Mouse (Mus musculus): ENCODE measurements at regions not wholly inside any gene's neighbourhood (a gene's known extent, or its start where the extent isn't known, plus 50 kb on each side); places are given as distances from the start of the nearest gene placed in this dataset.

DNA sequence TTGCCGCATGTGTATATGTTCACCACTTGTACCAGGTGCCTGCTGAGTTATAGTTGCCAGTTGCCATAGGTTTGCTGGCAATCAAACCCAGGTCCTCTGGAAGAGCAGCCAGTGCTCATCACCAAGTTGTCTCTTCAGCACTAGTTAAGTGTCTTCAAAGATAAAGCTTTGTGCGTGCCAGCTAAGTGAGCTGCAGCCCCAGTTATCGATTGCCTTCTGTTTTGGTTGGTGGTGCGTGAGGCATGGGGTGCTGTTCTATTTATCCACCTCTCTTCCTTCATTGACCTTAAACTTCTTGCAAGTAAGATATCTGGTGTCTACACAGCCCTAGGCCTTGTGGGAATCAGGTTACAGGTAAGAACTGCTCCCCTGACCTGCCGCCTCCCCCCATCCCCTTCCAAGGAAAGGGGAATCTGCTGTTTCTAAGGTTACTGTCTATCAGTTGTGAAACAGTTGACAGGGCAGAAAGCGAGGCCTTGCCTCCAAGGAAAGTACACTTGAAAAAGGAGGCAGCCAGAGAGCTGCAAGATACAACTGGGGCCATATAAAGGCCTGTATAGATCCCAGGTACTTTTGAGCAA is 1120.2 kb upstream of the A1bg start:
- DNase-seq, result no peak

Small RNAs in the stretch of these regions (microRNA-seq; reads per million reads assigned to microRNA genes)
- gene Gm24810, result 0 reads per million in 2 experiments

Data from heart, adult 18-20 months (tissue).